Mouse (Mus musculus) neural tube, embryonic 11.5 days (tissue): ENCODE measurements at regions not wholly inside any gene's neighbourhood (a gene's known extent, or its start where the extent isn't known, plus 50 kb on each side); places are given as distances from the start of the nearest gene placed in this dataset.

ENCODE experiments used
- ATAC-seq: fragments of 200-750 bp; cut with Nextera tagmentation; 2 replicates; pipeline ENCODE4 v1.8.0; 2017; ENCODE audit warnings: moderate number of reproducible peaks, mild to moderate bottlenecking, moderate TSS enrichment, moderate library complexity; ENCODE audit not compliant: insufficient read depth, low FRiP score, low TSS enrichment
- DNase-seq: peaks from one replicate; pipeline ENCODE4 v3.0.0-alpha.2; 2015; ENCODE audit warnings: low spot score
- H3K27ac ChIP-seq: fragments of 300-500 bp; sonication (generic); 2 replicates; pipeline ENCODE4 v1.5.1; 2014; ENCODE audit warnings: low read depth, mild to moderate bottlenecking, low read length
- H3K27me3 ChIP-seq: fragments of 300-500 bp; sonication (generic); 2 replicates; pipeline ENCODE4 v1.6.1; 2014; ENCODE audit warnings: mild to moderate bottlenecking, low read length, mixed read lengths; ENCODE audit not compliant: control insufficient read depth, insufficient read depth
- H3K36me3 ChIP-seq: fragments of 300-500 bp; sonication (generic); 2 replicates; pipeline ENCODE4 v1.6.1; 2014; ENCODE audit warnings: mild to moderate bottlenecking, low read length, moderate library complexity, mixed read lengths; ENCODE audit not compliant: control insufficient read depth, insufficient read depth
- H3K4me1 ChIP-seq: fragments of 300-500 bp; sonication (generic); 2 replicates; pipeline ENCODE4 v1.6.1; 2014; ENCODE audit warnings: low read length, mixed read lengths; ENCODE audit not compliant: control insufficient read depth, insufficient read depth
- H3K4me2 ChIP-seq: fragments of 300-500 bp; sonication (generic); 2 replicates; pipeline ENCODE4 v1.6.1; 2014; ENCODE audit warnings: low read depth, mild to moderate bottlenecking, moderate library complexity
- H3K4me3 ChIP-seq: fragments of 300-500 bp; sonication (generic); 2 replicates; pipeline ENCODE4 v1.5.1; 2014; ENCODE audit warnings: low read depth, low read length
- H3K9ac ChIP-seq: fragments of 300-500 bp; sonication (generic); 2 replicates; pipeline ENCODE4 v1.6.1; 2014; ENCODE audit warnings: mild to moderate bottlenecking, low read length
- H3K9me3 ChIP-seq: fragments of 300-500 bp; sonication (generic); 2 replicates; pipeline ENCODE4 v1.6.1; 2016; ENCODE audit warnings: low read length; ENCODE audit not compliant: control insufficient read depth
- WGBS: fragments of 180-500 bp; shearing (Covaris S2); extraction: QIAGEN DNeasy Blood & Tissue Kit; methylation state at CpG from one replicate; pipeline ENCODE4 v1.1.7; 2014; 5-methylcytosine and 5-hydroxymethylcytosine counted together

DNA sequence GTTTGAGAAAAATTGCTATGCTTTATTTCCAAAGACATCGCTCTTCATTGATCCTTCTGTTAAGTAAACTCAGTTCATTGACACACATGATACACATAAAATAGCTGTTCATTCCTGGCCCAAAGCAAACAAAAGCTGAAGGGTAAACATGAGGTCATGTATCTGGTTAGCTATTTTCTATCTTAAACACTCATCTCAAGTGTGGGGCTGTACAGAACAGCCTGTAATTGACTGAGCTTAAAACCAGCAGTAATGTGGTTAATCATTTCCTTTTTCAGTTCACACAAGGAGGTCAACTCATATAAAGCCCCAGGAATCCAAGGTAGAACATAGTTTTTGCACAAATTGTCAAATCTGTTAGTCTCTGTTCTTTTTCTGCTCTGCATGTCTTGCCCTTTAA lies 94.5 kb downstream of the Cldn17 start:
- H3K4me1 ChIP-seq: no peaks in the 10 kb centered on the region
- no peaks in the 10 kb centered on the region for H3K9me3 ChIP-seq
- H3K4me2 ChIP-seq: no peak overlapping the region
- DNase-seq: no peak
- no peaks in the 10 kb centered on the region for H3K27me3 ChIP-seq
- H3K36me3 ChIP-seq: no peaks in the 10 kb centered on the region
- no peak overlapping the region for H3K4me3 ChIP-seq
- no peak overlapping the region for H3K9ac ChIP-seq
- 93% methylated on average over 1 of the region's 1 CpGs for WGBS
- H3K27ac ChIP-seq: no peak overlapping the region
- no peak for ATAC-seq

DNA sequence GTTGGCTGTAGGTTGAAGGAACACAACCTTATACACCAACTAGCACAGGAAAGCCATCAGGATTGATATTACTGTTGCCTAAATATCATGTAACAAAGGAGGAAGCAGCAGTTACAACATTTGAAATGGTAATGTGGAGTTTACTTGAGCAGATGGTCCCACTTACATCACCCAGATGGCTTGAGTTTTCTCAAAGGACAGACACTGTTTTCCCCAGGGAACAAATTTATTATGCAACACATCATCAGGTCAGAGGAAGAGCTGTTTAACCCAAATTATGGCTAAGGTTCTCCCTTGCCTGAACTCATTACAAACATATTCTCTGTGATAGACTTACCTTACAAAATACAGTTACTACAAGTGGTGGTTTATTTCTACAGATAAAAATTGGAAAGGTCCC lies 98.6 kb downstream of the Cldn17 start:
- DNase-seq: no peak
- no peaks in the 10 kb centered on the region for H3K4me1 ChIP-seq
- no peak overlapping the region for H3K4me2 ChIP-seq
- H3K4me3 ChIP-seq: no peak overlapping the region
- H3K27ac ChIP-seq: no peak overlapping the region
- H3K9ac ChIP-seq: no peak overlapping the region
- no peaks in the 10 kb centered on the region for H3K27me3 ChIP-seq
- H3K9me3 ChIP-seq: no peaks in the 10 kb centered on the region
- H3K36me3 ChIP-seq: no peaks in the 10 kb centered on the region
- no peak for ATAC-seq

- Histone ChIP-seq H3K9ac (no peak overlapping the region), H3K4me2 (no peak overlapping the region), H3K27ac (no peak overlapping the region), H3K9me3 (no peaks in the 10 kb centered on the region), H3K4me1 (no peaks in the 10 kb centered on the region), H3K36me3 (no peaks in the 10 kb centered on the region), H3K4me3 (no peak overlapping the region), H3K27me3 (no peaks in the 10 kb centered on the region)
- 81% methylated on average over 4 of the region's 4 CpGs for WGBS
- ATAC-seq (no peak), DNase-seq (no peak)
Measured at GRCm38 (mm10) chr16:88404331-88404730, 102.4 kb downstream of the Cldn17 start.

- Histone ChIP-seq H3K4me2 (no peak overlapping the region), H3K4me3 (no peak overlapping the region), H3K4me1 (no peaks in the 10 kb centered on the region), H3K9ac (no peak overlapping the region), H3K36me3 (no peaks in the 10 kb centered on the region), H3K27ac (no peak overlapping the region), H3K9me3 (no peaks in the 10 kb centered on the region), H3K27me3 (no peaks in the 10 kb centered on the region)
- 79% methylated on average over 3 of the region's 3 CpGs for WGBS
- no peak for ATAC-seq
- no peak for DNase-seq
Measured at GRCm38 (mm10) chr16:88399881-88400280, 106.9 kb downstream of the Cldn17 start.

DNA sequence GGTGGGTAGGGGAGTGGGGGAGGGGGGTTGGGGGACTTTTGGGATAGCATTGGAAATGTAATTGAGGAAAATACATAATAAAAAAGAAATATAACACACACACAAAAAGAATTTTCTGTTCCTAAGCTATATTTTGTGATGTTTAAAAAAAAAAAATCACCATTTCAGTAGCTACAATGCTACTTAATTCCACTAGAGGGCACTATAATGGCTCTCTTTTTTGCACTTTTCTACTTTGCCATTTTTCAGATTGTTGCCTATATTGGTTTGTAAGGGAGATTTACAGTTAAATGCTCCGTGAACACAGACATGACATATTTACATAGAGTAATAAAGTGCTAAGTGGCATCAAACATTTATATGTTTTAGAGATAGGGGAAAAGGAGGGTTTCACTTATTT lies 102.7 kb upstream of the Grik1 start:
- Histone ChIP-seq H3K9me3 (no peaks in the 10 kb centered on the region), H3K4me1 (no peaks in the 10 kb centered on the region), H3K4me3 (no peak overlapping the region), H3K4me2 (no peak overlapping the region), H3K9ac (no peak overlapping the region), H3K27me3 (no peaks in the 10 kb centered on the region), H3K27ac (no peak overlapping the region), H3K36me3 (no peaks in the 10 kb centered on the region)
- DNase-seq: no peak
- 49% methylated on average over 1 of the region's 1 CpGs for WGBS
- no peak for ATAC-seq

- 6% methylated on average over 2 of the region's 2 CpGs for WGBS
- H3K4me3 ChIP-seq: no peak overlapping the region
- ATAC-seq: no peak
- no peak for DNase-seq
- no peaks in the 10 kb centered on the region for H3K4me1 ChIP-seq
- H3K27me3 ChIP-seq: no peaks in the 10 kb centered on the region
- no peak overlapping the region for H3K27ac ChIP-seq
- H3K36me3 ChIP-seq: no peaks in the 10 kb centered on the region
- no peaks in the 10 kb centered on the region for H3K9me3 ChIP-seq
- no peak overlapping the region for H3K9ac ChIP-seq
- no peak overlapping the region for H3K4me2 ChIP-seq
Measured at GRCm38 (mm10) chr16:88381605-88382279, 91.7 kb upstream of the Grik1 start.

DNA sequence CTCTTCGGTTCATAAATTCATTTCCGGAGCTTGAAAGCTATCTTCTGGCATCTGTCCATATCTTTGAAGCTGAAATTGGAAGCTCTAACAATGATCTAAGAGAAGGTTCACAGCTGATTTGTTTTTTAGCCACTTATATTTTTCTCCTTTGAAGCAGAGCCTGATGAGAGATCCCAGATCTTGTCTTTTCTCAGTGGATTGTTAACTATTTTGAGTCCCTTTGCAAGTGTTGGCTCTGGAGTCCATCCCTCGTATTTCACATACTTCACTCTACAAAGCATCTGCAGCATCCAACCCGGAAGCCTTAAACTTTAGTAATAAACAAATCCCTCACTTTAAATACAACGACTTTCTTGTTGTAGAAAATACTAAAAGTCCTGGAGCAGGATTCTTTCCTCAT lies 85.6 kb upstream of the Grik1 start:
- no peak for DNase-seq
- Histone ChIP-seq H3K4me2 (no peak overlapping the region), H3K36me3 (no peaks in the 10 kb centered on the region), H3K9me3 (no peaks in the 10 kb centered on the region), H3K27me3 (no peaks in the 10 kb centered on the region), H3K9ac (no peak overlapping the region), H3K4me1 (no peaks in the 10 kb centered on the region), H3K27ac (no peak overlapping the region), H3K4me3 (no peak overlapping the region)
- WGBS: 84% methylated on average over 5 of the region's 5 CpGs
- no peak for ATAC-seq

DNA sequence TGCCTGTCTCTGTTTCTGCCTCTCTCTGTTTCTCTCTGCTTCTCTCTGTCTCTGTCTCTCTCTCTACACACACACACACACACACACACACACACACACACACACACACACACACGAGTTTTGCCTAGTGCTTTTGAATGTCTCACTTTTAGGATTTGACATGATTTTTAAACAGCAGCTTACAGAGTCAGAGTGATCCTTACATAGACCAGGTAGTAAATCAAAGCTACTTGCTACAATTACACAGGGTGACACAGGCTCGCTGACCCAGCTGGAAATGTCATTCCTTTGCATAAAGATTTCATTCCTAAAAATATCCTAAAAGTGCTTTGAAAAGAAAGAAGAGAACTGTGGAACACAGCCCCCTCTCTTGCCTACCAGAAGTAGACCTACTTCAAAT lies 84.5 kb upstream of the Grik1 start:
- no peaks in the 10 kb centered on the region for H3K9me3 ChIP-seq

DNA sequence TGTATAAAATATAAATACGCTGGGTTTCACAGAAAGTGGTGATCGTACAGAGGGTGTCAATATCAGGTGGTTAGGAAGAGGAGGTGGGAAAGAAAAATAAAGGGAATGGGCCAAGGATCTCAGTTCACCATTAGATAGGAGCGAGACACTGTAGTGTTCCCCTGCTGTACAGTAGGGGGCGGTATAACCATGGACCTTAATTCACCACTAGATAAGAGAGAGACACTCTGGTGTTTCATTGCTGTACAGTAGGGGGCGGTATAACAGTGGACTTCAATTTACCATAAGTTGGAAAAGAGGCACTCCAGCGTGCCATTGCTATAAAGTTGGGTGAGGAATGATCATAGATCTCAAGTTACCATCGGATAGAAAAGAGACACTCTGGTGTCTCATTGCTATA lies 82.0 kb upstream of the Grik1 start:
- Histone ChIP-seq H3K4me3 (no peak overlapping the region), H3K27me3 (no peaks in the 10 kb centered on the region), H3K9me3 (no peaks in the 10 kb centered on the region), H3K36me3 (no peaks in the 10 kb centered on the region), H3K4me2 (no peak overlapping the region), H3K27ac (no peak overlapping the region), H3K9ac (no peak overlapping the region), H3K4me1 (no peaks in the 10 kb centered on the region)
- peak; percentile 49 for DNase-seq
- ATAC-seq: peak; percentile 82
- 38% methylated on average over 7 of the region's 7 CpGs for WGBS

More for the DNA sequence above, 84.5 kb upstream of the Grik1 start:
- Histone ChIP-seq H3K27ac (no peak overlapping the region), H3K4me2 (no peak overlapping the region), H3K9ac (no peak overlapping the region), H3K36me3 (no peaks in the 10 kb centered on the region), H3K27me3 (no peaks in the 10 kb centered on the region), H3K4me3 (no peak overlapping the region), H3K4me1 (no peaks in the 10 kb centered on the region)
- ATAC-seq (no peak), DNase-seq (no peak)
- WGBS: 26% methylated on average over 2 of the region's 2 CpGs
